Mouse (Mus musculus) forebrain, embryonic 16.5 days (tissue): Measurements from ENCODE around the gene Hrk. TPM values are rescaled to one million over a fixed set of nuclear protein-coding genes. Genes with fewer than 3 reads are reported as not detected.
A peak's percentile ranks its signal among the peaks of the same experiment; 100 is the strongest.

Source experiments
- ATAC-seq: fragments of 200-750 bp; cut with Nextera tagmentation; 2 replicates; pipeline ENCODE4 v1.8.0; 2017; ENCODE audit warnings: mild to moderate bottlenecking, moderate library complexity
- H3K27ac ChIP-seq: fragments of 300-500 bp; sonication (generic); 2 replicates; pipeline ENCODE4 v1.5.1; 2014; ENCODE audit warnings: low read length, control low read depth
- H3K27me3 ChIP-seq: fragments of 300-500 bp; sonication (generic); replicated peaks from 2 replicates; pipeline ENCODE4 v1.6.1; 2014; ENCODE audit warnings: low read length; ENCODE audit not compliant: control insufficient read depth, insufficient read depth
- H3K36me3 ChIP-seq: fragments of 300-500 bp; sonication (generic); 2 replicates; pipeline ENCODE4 v1.6.1; 2014; ENCODE audit not compliant: control insufficient read depth, insufficient read depth
- H3K4me1 ChIP-seq: fragments of 300-500 bp; sonication (generic); replicated peaks from 2 replicates; pipeline ENCODE4 v1.6.1; 2014; ENCODE audit warnings: low read length; ENCODE audit not compliant: control insufficient read depth, insufficient read depth
- H3K4me2 ChIP-seq: fragments of 300-500 bp; sonication (generic); 2 replicates; pipeline ENCODE4 v1.6.1; 2014; ENCODE audit warnings: mild to moderate bottlenecking, low read length, control low read depth
- H3K4me3 ChIP-seq: fragments of 300-500 bp; sonication (generic); replicated peaks from 2 replicates; pipeline ENCODE4 v1.5.1; 2014; ENCODE audit warnings: mild to moderate bottlenecking, low read length, control low read depth
- H3K9ac ChIP-seq: fragments of 300-500 bp; sonication (generic); replicated peaks from 2 replicates; pipeline ENCODE4 v1.6.1; 2014; ENCODE audit warnings: low read depth, low read length, control low read depth
- H3K9me3 ChIP-seq: fragments of 300-500 bp; sonication (generic); 2 replicates; pipeline ENCODE4 v1.6.1; 2016; ENCODE audit warnings: low read length; ENCODE audit not compliant: control insufficient read depth
- WGBS: fragments of 180-500 bp; shearing (Covaris S2); extraction: QIAGEN DNeasy Blood & Tissue Kit; methylation state at CpG from one replicate; pipeline ENCODE4 v1.1.7; 2014; 5-methylcytosine and 5-hydroxymethylcytosine counted together
- polyA plus RNA-seq: library from polyadenylated mRNA; unstranded; fragments of >200 nt; fragmentation: Nextera tagmentation; extraction: Ambion mirVana; gene quantifications from 2 replicates; pipeline ENCODE4 v1.2.1, GENCODE M21; 2015

The Hrk gene
- polyA plus RNA-seq, 1 experiment from 2014 or later, result 3.3 TPM

- Histone ChIP-seq H3K4me1 (peaks cover 32% of the 10 kb centered on the region), H3K9ac (peak overlapping the region; percentile 37), H3K4me3 (peak overlapping the region; percentile 40), H3K4me2 (peak overlapping the region; percentile 57), H3K27me3 (peaks cover 53% of the 10 kb centered on the region), H3K9me3 (peaks cover 5% of the 10 kb centered on the region; the same call in 1 of the 2 replicates), H3K36me3 (no peaks in the 10 kb centered on the region), H3K27ac (no peak overlapping the region)
- under 1% methylated on average over 32 of the region's 36 CpGs for WGBS
- no peak for ATAC-seq
Measured at GRCm38 (mm10) chr5:118171665-118172064, 7.2 kb downstream of the Hrk start.

- peaks cover 53% of the 10 kb centered on the region for H3K27me3 ChIP-seq
- no peaks in the 10 kb centered on the region for H3K36me3 ChIP-seq
- peak overlapping the region; percentile 57 for H3K4me2 ChIP-seq
- H3K4me1 ChIP-seq, result peaks cover 32% of the 10 kb centered on the region
- no peak overlapping the region for H3K27ac ChIP-seq
- H3K9ac ChIP-seq, result peak overlapping the region; percentile 12; the same call in 1 of the 2 replicates
- no peak for ATAC-seq
- under 1% methylated on average over 27 of the region's 27 CpGs for WGBS
- peak overlapping the region; percentile 40 for H3K4me3 ChIP-seq
- H3K9me3 ChIP-seq, result peaks cover 5% of the 10 kb centered on the region; the same call in 1 of the 2 replicates
Measured at GRCm38 (mm10) chr5:118172078-118172723, 7.8 kb downstream of the Hrk start.

GRCm38 (mm10) chr5:118174310-118175009, 10.0 kb downstream of the Hrk start:
- ATAC-seq, result no peak
- Histone ChIP-seq H3K36me3 (no peaks in the 10 kb centered on the region), H3K27me3 (peaks cover 36% of the 10 kb centered on the region), H3K4me3 (peak overlapping the region; percentile 20; the same call in 1 of the 2 replicates), H3K9me3 (peaks cover 5% of the 10 kb centered on the region; the same call in 1 of the 2 replicates), H3K27ac (no peak overlapping the region), H3K9ac (no peak overlapping the region), H3K4me2 (peak overlapping the region; percentile 35), H3K4me1 (peaks cover 28% of the 10 kb centered on the region)
- WGBS, result under 1% methylated on average over 22 of the region's 22 CpGs

- no peak overlapping the region for H3K9ac ChIP-seq
Measured at GRCm38 (mm10) chr5:118175137-118175536, 10.7 kb downstream of the Hrk start.

GRCm38 (mm10) chr5:118177640-118178039, 13.2 kb downstream of the Hrk start:
- WGBS, result 71% methylated on average over 7 of the region's 7 CpGs
- no peak for ATAC-seq
- Histone ChIP-seq H3K36me3 (no peaks in the 10 kb centered on the region), H3K9me3 (peaks cover 5% of the 10 kb centered on the region; the same call in 1 of the 2 replicates), H3K4me2 (no peak overlapping the region), H3K9ac (no peak overlapping the region), H3K27ac (no peak overlapping the region), H3K4me3 (no peak overlapping the region), H3K27me3 (peaks cover 19% of the 10 kb centered on the region), H3K4me1 (peaks cover 8% of the 10 kb centered on the region)

More at GRCm38 (mm10) chr5:118175137-118175536, 10.7 kb downstream of the Hrk start:
- H3K27ac ChIP-seq, result no peak overlapping the region
- no peak for ATAC-seq
- H3K4me3 ChIP-seq, result no peak overlapping the region
- H3K4me2 ChIP-seq, result no peak overlapping the region
- no peaks in the 10 kb centered on the region for H3K36me3 ChIP-seq
- WGBS, result 31% methylated on average over 2 of the region's 2 CpGs
- H3K9me3 ChIP-seq, result peaks cover 5% of the 10 kb centered on the region; the same call in 1 of the 2 replicates
- H3K27me3 ChIP-seq, result peaks cover 34% of the 10 kb centered on the region
- peaks cover 25% of the 10 kb centered on the region for H3K4me1 ChIP-seq

- no peaks in the 10 kb centered on the region for H3K27me3 ChIP-seq
- peaks cover 10% of the 10 kb centered on the region for H3K4me1 ChIP-seq
- 37% methylated on average over 9 of the region's 9 CpGs for WGBS
- ATAC-seq, result peak; percentile 66
- peak overlapping the region; percentile 37; the same call in 1 of the 2 replicates for H3K27ac ChIP-seq
- H3K9me3 ChIP-seq, result no peaks in the 10 kb centered on the region
- H3K4me3 ChIP-seq, result no peak overlapping the region
- H3K9ac ChIP-seq, result no peak overlapping the region
- no peak overlapping the region for H3K4me2 ChIP-seq
- H3K36me3 ChIP-seq, result no peaks in the 10 kb centered on the region
Measured at GRCm38 (mm10) chr5:118186903-118187633, 22.6 kb downstream of the Hrk start.

GRCm38 (mm10) chr5:118188356-118188755, 23.9 kb downstream of the Hrk start:
- no peak overlapping the region for H3K4me2 ChIP-seq
- no peak overlapping the region for H3K27ac ChIP-seq
- H3K36me3 ChIP-seq, result no peaks in the 10 kb centered on the region
- H3K9ac ChIP-seq, result no peak overlapping the region
- no peak overlapping the region for H3K4me3 ChIP-seq
- no peak for ATAC-seq
- 47% methylated on average over 6 of the region's 6 CpGs for WGBS
- no peaks in the 10 kb centered on the region for H3K9me3 ChIP-seq
- no peaks in the 10 kb centered on the region for H3K27me3 ChIP-seq
- peaks cover 18% of the 10 kb centered on the region for H3K4me1 ChIP-seq

- Histone ChIP-seq H3K9me3 (no peaks in the 10 kb centered on the region), H3K9ac (no peak overlapping the region), H3K36me3 (no peaks in the 10 kb centered on the region), H3K4me3 (no peak overlapping the region), H3K27ac (no peak overlapping the region), H3K27me3 (no peaks in the 10 kb centered on the region), H3K4me1 (peaks cover 18% of the 10 kb centered on the region), H3K4me2 (no peak overlapping the region)
- ATAC-seq, result no peak
- 86% methylated on average over 9 of the region's 9 CpGs for WGBS
Measured at GRCm38 (mm10) chr5:118190491-118190890, 26.0 kb downstream of the Hrk start.

- Histone ChIP-seq H3K27ac (no peak overlapping the region), H3K4me2 (peak overlapping the region; percentile 9; the same call in 1 of the 2 replicates), H3K4me1 (peaks cover 18% of the 10 kb centered on the region), H3K4me3 (no peak overlapping the region), H3K9me3 (no peaks in the 10 kb centered on the region), H3K36me3 (no peaks in the 10 kb centered on the region), H3K9ac (no peak overlapping the region), H3K27me3 (no peaks in the 10 kb centered on the region)
- no peak for ATAC-seq
- WGBS, result 8% methylated on average over 16 of the region's 18 CpGs
Measured at GRCm38 (mm10) chr5:118192221-118192620, 27.8 kb downstream of the Hrk start.
